Mouse (Mus musculus): ENCODE data around the gene E130218I03Rik. TPM values are rescaled to one million over a fixed set of nuclear protein-coding genes. Genes with fewer than 3 reads are reported as not detected.
"Not testable (repeated sequence)": the region's sequence is repeated elsewhere in the genome, so short reads cannot be mapped to it uniquely, and the experiment has no call there.

E130218I03Rik gene
- polyA plus RNA-seq, 2 experiments: not detected

DNA sequence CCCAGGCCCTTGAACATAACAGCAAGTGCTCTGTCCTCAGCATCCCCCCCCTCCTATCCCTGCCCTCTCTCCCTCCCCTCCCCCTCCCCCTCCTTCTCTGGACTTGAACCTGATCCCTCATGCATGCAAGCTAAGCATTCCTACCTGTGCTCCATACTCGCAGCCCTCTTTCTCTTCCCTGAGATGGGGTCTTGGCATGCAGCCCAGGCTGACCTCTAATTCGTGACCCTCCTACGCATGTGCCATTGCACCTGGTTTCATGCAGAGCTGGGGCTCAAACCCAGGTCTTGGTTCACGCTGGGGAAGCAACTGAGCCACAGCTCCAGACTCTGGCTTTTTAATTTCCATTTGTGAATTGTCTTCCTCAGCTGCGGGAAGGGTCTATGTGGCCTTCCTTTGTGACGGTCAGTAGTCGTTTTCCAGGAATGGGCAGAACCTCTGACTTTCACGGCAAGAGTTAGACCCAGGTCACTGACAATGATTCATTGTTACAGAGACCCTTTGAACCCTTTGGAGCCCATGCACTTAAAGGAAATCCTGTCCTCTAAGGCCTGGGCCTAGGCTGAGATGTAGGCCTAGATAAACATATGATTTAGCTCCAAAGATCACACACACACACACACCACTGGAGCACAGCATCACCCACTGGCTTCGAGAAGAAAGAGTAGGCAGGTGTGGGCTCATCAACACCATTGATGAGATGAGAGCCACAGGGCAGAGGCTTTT, 22.6 kb downstream of the E130218I03Rik start:
- H3K4me2 ChIP-seq (ENCODE audit: low read depth): no peak overlapping the region
- no peak overlapping the region for H3K4me3 ChIP-seq (ENCODE audit: insufficient read depth in 1 of 2, low read depth in 2 of 2, low read length in 2 of 2)
- H3K36me3 ChIP-seq (replicated peaks; ENCODE audit: control insufficient read depth, insufficient read depth, low read depth): no peaks in the 10 kb centered on the region
- no peaks in the 10 kb centered on the region for H3K27me3 ChIP-seq (ENCODE audit: control insufficient read depth, insufficient read depth, low read length)
- TF ChIP-seq EP300 (IDR thresholded peaks at IDR 0.05; ENCODE audit: low read depth) (no peak), CTCF (IDR thresholded peaks at IDR 0.05; ENCODE audit: low read depth) (no peak)
- 46% methylated on average over 9 of the region's 9 CpGs for WGBS (ENCODE audit: insufficient replicate concordance)
- no peak overlapping the region for H3K27ac ChIP-seq
- no peak for ATAC-seq (ENCODE audit: insufficient read depth)
- no peak for DNase-seq (ENCODE audit: low read depth in 3 of 3, low spot score in 3 of 3)
- no peak overlapping the region for H3K9ac ChIP-seq (replicated peaks)
- no peaks in the 10 kb centered on the region for H3K9me3 ChIP-seq (ENCODE audit: control insufficient read depth, low read length)
- no peaks in the 10 kb centered on the region for H3K4me1 ChIP-seq (replicated peaks; ENCODE audit: control insufficient read depth in 2 of 2, insufficient read depth in 2 of 2, low read length in 1 of 2)

DNA sequence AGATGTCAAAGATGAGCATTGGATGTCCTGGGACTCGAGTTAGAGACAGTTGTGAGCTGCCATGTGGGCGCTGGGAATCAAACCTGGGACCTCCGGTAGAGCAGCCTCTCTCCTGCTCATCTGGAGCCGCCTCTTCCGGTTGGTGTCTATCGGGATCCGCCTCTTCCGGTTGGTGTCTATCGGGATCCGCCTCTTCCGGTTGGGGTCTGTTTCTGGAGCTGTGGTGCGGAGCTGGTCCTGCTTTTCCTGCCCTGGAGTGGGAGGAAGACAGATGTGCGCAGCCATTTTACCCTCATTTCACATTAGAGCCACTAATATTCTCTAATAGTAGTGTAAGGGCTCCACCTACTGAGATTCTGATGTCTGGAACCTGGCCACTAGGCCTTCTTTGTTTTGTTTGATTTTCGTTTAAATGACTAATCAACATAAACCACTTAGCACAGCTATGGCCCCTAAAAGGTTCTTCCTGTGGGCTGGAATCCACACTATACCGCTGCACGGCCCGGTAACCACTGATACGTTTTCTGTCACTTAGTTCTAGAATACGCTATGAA, 24.7 kb downstream of the E130218I03Rik start:
- Histone ChIP-seq H3K4me2 (ENCODE audit: low read depth) (no peak overlapping the region), H3K9ac (replicated peaks) (no peak overlapping the region), H3K27me3 (ENCODE audit: control insufficient read depth, insufficient read depth, low read length) (no peaks in the 10 kb centered on the region), H3K4me3 (ENCODE audit: insufficient read depth in 1 of 2, low read depth in 2 of 2, low read length in 2 of 2) (no peak overlapping the region), H3K27ac (no peak overlapping the region), H3K4me1 (replicated peaks; ENCODE audit: control insufficient read depth in 2 of 2, insufficient read depth in 2 of 2, low read length in 1 of 2) (peaks cover 5 to 10% of the 10 kb centered on the region in 2 experiments; a peak in 3 of 4 replicates), H3K36me3 (replicated peaks; ENCODE audit: control insufficient read depth, insufficient read depth, low read depth) (no peaks in the 10 kb centered on the region), H3K9me3 (ENCODE audit: control insufficient read depth, low read length) (no peaks in the 10 kb centered on the region)
- TF ChIP-seq CTCF (IDR thresholded peaks at IDR 0.05; ENCODE audit: low read depth) (no peak), EP300 (IDR thresholded peaks at IDR 0.05; ENCODE audit: low read depth) (no peak)
- WGBS (ENCODE audit: insufficient replicate concordance): 72% methylated on average over 19 of the region's 19 CpGs
- DNase-seq (ENCODE audit: low read depth in 3 of 3, low spot score in 3 of 3): no peak
- no peak for ATAC-seq (ENCODE audit: insufficient read depth)

DNA sequence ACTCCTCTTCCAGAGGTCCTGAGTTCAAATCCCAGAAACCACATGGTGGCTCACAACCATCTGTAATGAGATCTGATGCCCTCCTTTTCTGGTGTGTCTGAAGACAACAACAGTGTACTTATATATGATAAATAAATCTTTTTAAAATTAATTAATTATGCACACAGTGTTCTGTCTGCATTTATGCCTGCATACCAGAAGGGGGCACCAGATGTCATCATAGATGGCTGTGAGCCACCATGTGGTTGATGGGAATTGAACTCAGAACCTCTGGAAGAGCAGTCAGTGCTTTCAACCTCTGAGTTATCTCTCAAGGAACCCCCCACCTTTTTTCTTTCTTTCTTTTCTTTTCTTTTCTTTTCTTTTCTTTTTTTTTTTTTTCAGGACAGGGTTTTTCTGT, 26.2 kb downstream of the E130218I03Rik start:
- not testable (repeated sequence) for H3K27me3 ChIP-seq (ENCODE audit: control insufficient read depth, insufficient read depth, low read length); H3K9ac ChIP-seq (replicated peaks); H3K27ac ChIP-seq; H3K4me2 ChIP-seq (ENCODE audit: low read depth); DNase-seq (ENCODE audit: low read depth in 3 of 3, low spot score in 3 of 3); H3K4me3 ChIP-seq (ENCODE audit: insufficient read depth in 1 of 2, low read depth in 2 of 2, low read length in 2 of 2); H3K36me3 ChIP-seq (replicated peaks; ENCODE audit: control insufficient read depth, insufficient read depth, low read depth); ATAC-seq (ENCODE audit: insufficient read depth); H3K9me3 ChIP-seq (ENCODE audit: control insufficient read depth, low read length)
- H3K4me1 ChIP-seq (replicated peaks; ENCODE audit: control insufficient read depth in 2 of 2, insufficient read depth in 2 of 2, low read length in 1 of 2): peaks cover 16 to 20% of the 10 kb centered on the region in 2 experiments
- peak; percentile 70 for TF ChIP-seq CTCF (IDR thresholded peaks at IDR 0.05; ENCODE audit: low read depth)

DNA sequence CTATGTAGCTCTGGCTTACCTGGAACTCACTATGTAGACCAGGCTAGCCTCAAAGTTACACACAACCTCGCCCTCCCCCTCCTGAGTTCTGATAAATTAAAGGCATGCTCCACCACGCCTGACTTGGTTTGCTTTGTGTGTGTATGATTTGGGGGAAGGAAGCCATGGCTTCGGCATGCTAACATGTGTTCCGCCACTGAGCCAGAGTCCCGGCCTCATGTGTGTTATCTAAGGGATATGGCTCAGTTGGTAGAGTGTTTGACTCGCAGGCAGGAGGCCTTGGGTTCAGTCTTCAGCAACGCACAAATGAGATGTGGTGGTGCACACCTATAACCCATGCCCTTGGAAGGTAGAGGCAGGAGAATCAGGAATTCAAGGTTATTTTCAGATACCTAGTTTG, 28.5 kb downstream of the E130218I03Rik start:
- H3K9me3 ChIP-seq (ENCODE audit: control insufficient read depth, low read length): no peaks in the 10 kb centered on the region
- WGBS (ENCODE audit: insufficient replicate concordance): 60% methylated on average over 7 of the region's 7 CpGs
- H3K4me3 ChIP-seq (ENCODE audit: insufficient read depth in 1 of 2, low read depth in 2 of 2, low read length in 2 of 2): no peak overlapping the region
- ATAC-seq (ENCODE audit: insufficient read depth) (no peak), DNase-seq (ENCODE audit: low read depth in 3 of 3, low spot score in 3 of 3) (no peak)
- H3K4me2 ChIP-seq (ENCODE audit: low read depth): no peak overlapping the region
- H3K4me1 ChIP-seq (replicated peaks; ENCODE audit: control insufficient read depth in 2 of 2, insufficient read depth in 2 of 2, low read length in 1 of 2): peaks cover 16 to 20% of the 10 kb centered on the region in 2 experiments
- H3K36me3 ChIP-seq (replicated peaks; ENCODE audit: control insufficient read depth, insufficient read depth, low read depth): peaks cover 8% of the 10 kb centered on the region
- no peak for TF ChIP-seq CTCF (IDR thresholded peaks at IDR 0.05; ENCODE audit: low read depth)
- no peak for TF ChIP-seq EP300 (IDR thresholded peaks at IDR 0.05; ENCODE audit: low read depth)
- H3K27me3 ChIP-seq (ENCODE audit: control insufficient read depth, insufficient read depth, low read length): no peaks in the 10 kb centered on the region
- no peak overlapping the region for H3K9ac ChIP-seq (replicated peaks)
- H3K27ac ChIP-seq: no peak overlapping the region

DNA sequence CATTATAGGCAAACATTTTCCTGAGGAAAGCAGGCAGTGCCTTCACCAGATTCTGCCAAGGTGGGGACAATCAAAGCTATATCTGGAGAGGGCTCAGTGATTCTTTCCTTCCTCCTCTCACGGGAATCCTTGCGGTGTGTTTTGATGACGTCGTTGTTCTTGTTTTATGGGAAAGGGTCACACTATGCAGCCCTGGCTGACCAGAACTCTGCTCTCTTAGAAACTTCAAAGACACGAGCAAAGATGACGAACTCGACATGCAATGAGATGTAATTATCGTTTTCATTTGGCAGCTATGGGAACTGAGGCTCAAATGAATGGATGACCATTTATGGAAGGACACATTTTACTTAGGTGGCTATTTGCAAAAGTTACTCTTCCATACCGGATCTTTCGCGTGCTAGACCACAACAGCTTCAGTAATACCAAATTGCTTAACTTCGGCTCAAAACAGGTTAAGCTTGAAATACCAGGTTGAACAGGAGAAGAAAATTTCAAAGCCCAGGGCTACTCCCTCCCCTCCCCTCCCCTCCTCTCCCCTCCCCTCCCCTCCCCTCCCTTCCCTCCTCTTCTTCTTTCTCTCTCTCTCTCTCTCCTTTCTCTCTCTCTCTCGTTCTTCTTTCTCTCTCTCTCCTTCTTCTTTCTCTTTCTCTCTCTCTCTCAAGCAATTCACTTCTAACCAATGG, 29.4 kb downstream of the E130218I03Rik start:
- WGBS (ENCODE audit: insufficient replicate concordance): 11% methylated on average over 13 of the region's 13 CpGs
- H3K4me2 ChIP-seq (ENCODE audit: low read depth): peak overlapping the region; percentile 73
- DNase-seq (ENCODE audit: low read depth in 3 of 3, low spot score in 3 of 3) (no peak), ATAC-seq (ENCODE audit: insufficient read depth) (peak; percentile 49; the same call in 1 of the 2 replicates)
- H3K9me3 ChIP-seq (ENCODE audit: control insufficient read depth, low read length): no peaks in the 10 kb centered on the region
- peak overlapping the region; percentile 41 to 45 for H3K4me3 ChIP-seq (ENCODE audit: insufficient read depth in 1 of 2, low read depth in 2 of 2, low read length in 2 of 2)
- no peaks in the 10 kb centered on the region for H3K27me3 ChIP-seq (ENCODE audit: control insufficient read depth, insufficient read depth, low read length)
- peak overlapping the region; percentile 93 for H3K27ac ChIP-seq
- peaks cover 16 to 20% of the 10 kb centered on the region in 2 experiments for H3K4me1 ChIP-seq (replicated peaks; ENCODE audit: control insufficient read depth in 2 of 2, insufficient read depth in 2 of 2, low read length in 1 of 2)
- H3K36me3 ChIP-seq (replicated peaks; ENCODE audit: control insufficient read depth, insufficient read depth, low read depth): peaks cover 12% of the 10 kb centered on the region
- TF ChIP-seq CTCF (IDR thresholded peaks at IDR 0.05; ENCODE audit: low read depth) (no peak), EP300 (IDR thresholded peaks at IDR 0.05; ENCODE audit: low read depth) (no peak)
- peak overlapping the region; percentile 49 for H3K9ac ChIP-seq (replicated peaks)
